Mouse (Mus musculus) retina, embryonic 14.5 days (tissue): ENCODE data around the gene Mlxip.

ENCODE experiments used
- DNase-seq: peaks from one replicate; pipeline ENCODE4 v3.0.0-alpha.2; 2015; ENCODE audit warnings: low spot score

Gene Mlxip

DNA sequence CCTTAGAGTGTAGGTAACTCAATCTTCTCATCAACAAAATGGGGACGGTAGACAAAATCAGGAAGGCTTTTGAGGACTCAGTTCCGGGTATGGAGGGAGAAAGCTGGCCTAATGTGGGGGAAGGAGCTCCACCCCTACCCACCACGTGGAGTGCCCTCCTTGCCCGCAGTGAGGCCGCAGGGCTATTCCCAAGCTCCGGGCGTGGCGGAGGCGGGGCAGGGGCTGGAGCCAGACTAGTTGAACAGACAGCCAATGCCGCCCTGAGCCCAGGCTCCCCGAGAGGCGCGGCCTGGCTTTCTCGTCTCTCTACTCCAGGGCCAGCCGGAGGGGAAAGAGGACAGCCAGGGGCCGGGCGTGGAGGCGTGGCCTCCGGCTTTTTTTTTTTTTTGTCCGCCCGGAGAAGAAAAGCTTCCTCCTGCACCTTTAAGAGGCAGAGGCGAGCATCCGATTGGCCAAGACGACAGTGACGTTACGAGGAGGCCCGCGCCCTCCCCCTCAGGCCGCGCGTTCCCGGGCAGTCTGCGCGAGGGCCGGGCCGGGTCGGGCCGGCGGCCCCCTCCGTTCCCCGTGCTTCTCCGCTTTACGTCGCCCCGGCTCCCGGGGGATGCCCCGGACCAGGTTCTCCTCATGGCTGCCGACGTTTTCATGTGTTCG is at the start of gene Mlxip:
Gene Mlxip (plus strand): TSS at position 496 of the 654 bp plus-strand sequence.
- DNase-seq, result peak; percentile 96

- peak; percentile 73 for DNase-seq
These were observed 49.4 kb upstream of the Mlxip start for GRCm38 (mm10) chr5:123344963-123345852.

DNA sequence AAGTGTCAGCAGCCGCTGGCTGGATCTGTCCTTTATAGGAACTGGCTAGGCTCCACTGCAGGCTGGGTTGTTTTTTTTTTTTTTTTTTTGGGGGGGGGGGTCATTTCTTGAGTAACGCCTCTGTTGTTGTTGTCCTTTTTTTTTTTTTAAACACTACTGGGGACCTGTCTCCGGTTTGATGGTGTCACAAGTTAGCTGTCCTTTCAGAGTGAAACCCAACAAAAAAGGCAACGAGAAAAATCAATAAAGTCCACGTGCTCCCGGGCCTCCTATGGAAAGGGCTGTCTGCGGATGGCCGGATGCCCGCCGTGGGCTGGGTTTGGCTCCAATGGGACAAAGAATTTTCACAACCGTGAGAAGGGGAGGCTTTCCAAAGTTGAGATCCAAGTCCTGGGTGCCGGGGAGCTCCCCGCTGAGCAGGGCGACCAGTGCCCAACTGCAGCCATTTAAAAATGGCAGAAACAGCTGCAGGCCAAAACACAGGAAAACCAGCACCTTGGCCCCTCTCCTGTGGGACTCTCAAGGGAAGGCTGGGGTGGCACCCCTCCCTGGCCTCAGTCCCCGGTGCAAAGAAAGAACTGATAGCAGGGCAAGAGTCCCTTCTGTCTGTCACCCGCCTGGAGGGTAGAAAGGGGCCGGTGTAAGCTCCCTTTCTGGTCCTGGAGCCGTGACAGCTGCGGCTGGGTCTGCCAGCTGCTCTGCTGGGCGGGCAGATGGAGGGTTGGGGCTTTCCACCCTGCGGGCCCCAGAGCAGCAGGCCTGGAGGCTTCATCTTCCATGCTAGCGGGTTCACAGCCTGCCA is 48.5 kb upstream of the Mlxip start:
- peak; percentile 79 for DNase-seq

DNA sequence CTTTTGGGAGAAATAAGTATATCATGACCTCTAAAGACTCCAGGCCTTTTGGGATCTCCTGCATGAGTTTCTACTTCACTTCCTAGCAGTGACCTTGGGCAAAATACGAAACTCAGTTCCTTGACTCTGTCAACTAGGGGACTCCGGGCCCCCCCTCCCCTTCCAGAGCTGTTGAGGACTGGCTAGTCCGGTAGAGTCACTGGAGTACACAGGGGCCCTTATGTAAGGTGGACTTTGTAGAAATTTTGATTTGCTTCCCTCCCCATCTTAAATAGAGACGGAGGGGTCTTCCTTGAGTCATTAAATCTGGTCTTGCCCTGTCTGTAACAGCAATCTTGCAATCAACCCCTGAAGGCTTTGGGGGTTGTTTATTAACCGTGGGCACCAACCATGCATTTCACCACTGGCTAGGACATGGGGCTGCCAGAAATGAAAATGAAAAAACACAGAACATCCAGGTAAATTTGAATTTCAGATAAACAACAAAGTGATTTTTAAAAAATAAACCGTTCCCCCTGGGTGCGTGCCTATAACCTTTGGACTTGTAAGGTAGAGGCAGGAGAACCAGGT is 47.8 kb upstream of the Mlxip start:
- no peak for DNase-seq

- DNase-seq, result no peak
These were observed 46.6 kb upstream of the Mlxip start for GRCm38 (mm10) chr5:123347985-123348384.

DNA sequence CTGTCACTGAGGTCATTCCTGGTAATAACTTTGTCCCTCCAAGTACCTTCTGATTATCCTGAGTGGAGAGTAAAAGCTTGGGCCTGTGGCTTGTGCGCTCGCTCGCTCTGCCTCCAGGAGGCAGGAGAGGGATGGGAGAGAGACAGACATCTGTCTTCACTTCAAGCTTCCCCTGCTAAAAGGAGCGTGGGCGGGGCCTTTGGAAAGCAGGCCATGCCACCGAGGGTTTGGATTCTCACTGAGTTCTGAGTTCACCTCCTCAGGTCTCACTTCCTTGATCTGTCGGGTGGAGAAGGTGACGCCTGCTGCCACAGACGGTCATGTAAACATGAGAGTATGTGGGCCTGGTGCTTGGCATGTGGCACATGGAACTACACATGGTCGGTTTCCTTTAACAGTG is 44.2 kb upstream of the Mlxip start:
- peak; percentile 29 for DNase-seq

GRCm38 (mm10) chr5:123355918-123356317 is 38.7 kb upstream of the Mlxip start:
- DNase-seq, result no peak

- DNase-seq, result no peak
These were observed 37.3 kb upstream of the Mlxip start for GRCm38 (mm10) chr5:123357253-123357652.

GRCm38 (mm10) chr5:123359431-123359830 is 35.2 kb upstream of the Mlxip start:
- DNase-seq, result no peak

GRCm38 (mm10) chr5:123362911-123363310 is 31.7 kb upstream of the Mlxip start:
- DNase-seq, result no peak

GRCm38 (mm10) chr5:123364302-123364971 is 30.2 kb upstream of the Mlxip start:
- DNase-seq, result no peak

DNA sequence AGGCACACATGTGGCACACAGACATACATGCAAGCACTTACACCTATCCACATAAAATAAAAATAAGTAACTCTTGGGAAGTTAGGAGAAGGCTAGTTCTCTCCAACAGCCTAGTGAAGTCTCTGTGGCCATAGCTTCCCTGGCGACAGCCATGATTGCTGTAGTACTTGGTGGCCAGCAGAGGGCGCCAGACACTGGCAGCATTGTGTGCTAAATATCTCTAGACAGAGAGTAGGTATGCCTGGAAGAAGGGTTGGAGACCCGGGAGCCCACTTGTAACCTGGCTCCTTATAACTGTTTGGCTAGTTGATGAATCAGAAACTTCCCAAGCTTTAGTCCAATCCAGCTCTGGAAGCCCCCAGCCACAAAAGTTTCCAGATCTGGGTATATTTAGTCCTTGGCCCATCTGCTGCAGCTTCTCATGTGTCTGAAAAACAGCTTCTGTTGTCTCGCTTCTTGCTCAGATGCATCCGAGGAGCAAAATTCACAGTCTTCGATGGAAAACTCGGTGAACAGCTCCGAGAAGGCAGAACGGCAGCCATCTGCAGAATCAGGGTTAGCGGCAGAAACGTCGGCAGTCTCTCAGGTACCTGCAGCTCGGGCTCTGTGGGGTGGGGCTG is 25.6 kb upstream of the Mlxip start:
- peak; percentile 81 for DNase-seq

GRCm38 (mm10) chr5:123370049-123370448 is 24.5 kb upstream of the Mlxip start:
- no peak for DNase-seq

DNA sequence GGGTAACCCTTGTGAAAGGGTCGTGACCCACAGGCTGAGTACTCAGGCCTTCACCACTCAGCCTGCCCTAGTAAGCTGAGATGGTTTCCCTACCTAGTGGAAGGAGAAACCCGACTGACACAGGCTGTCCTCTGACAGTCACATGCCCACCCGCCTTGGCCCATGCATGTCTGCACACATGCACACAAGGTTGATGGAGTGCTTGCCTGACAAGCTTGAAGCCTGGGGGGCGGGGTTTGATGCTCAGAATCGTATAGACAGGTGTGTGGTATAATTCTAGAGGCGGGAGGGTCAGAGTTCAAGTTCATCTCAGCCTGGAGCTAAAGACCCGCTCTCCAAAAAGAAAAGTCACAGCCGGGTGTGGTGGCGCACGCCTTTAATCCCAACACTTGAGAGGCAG is 19.3 kb upstream of the Mlxip start:
- no peak for DNase-seq

GRCm38 (mm10) chr5:123375793-123376452 is 18.7 kb upstream of the Mlxip start:
- DNase-seq, result no peak

DNA sequence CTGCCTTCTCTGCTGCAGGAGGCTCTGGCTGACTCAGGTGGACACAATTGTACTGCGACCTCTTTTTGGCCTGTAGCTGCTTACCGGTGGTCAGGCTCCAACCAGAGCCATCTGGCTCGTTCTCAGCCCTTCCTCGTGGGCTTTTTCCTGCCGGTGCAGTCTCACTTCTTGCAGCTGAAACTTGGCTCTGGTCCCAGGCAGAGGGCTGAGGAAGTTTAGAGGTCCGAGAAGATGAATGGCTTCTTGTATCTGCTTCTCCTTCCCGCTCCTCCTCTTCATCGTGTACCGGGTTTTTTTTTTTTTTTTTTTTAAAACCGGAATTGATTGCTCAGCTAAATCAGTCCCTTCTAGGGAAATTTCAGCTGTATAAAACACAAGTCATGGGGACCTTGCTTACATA is 18.0 kb upstream of the Mlxip start:
- no peak for DNase-seq

DNA sequence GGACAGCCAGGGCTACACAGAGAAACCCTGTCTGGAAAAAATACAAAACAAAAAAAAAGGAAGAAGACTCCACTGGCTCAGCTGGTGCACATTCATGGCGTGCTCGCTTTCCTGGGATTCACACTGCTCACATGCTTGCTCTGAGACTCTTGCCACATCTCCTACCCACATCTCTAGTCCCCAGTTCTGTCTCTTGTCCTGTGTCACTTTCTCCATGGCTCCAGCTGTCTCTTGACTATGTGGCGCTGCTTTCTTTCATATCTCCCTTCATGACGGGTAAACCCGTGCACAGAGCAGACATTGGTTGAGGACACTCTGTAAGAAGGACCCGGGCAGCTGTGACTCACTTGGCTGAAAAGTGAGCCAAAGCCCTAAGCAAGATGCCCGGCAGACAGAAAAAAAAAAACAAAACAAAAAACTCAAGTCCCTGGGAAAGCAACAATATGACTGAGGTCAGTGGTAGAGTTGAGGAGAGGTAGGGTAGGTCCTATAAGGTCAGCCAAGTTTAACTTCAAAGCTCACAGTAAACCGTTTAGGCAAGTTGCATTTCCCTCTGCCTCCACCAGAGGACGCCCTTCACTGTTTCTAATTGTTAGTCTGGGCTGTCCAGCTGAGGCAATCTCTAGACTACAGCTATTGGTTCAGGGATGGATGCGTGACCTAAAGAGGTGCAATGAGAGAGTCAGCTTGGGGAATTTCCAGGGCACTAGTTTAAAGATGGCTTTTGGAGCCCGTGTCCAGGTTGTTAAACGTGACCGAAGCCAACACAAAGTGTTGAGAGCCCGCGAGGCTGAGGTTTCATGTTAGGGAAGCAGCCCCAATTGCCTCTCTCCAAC is 17.3 kb upstream of the Mlxip start:
- DNase-seq, result peak; percentile 90

- no peak for DNase-seq
These were observed 15.9 kb upstream of the Mlxip start for GRCm38 (mm10) chr5:123378712-123379111.

- no peak for DNase-seq
These were observed 15.1 kb upstream of the Mlxip start for GRCm38 (mm10) chr5:123379504-123379931.

- no peak for DNase-seq
These were observed 12.6 kb upstream of the Mlxip start for GRCm38 (mm10) chr5:123381968-123382367.
